Mouse (Mus musculus): ENCODE data around the gene Spocd1. TPM values are rescaled to one million over a fixed set of nuclear protein-coding genes. Genes with fewer than 3 reads are reported as not detected.
A peak's percentile ranks its signal among the peaks of the same experiment; 100 is the strongest.

Spocd1 gene
- total RNA-seq, 1 experiment from 2014 or later, result 3.4 TPM

DNA sequence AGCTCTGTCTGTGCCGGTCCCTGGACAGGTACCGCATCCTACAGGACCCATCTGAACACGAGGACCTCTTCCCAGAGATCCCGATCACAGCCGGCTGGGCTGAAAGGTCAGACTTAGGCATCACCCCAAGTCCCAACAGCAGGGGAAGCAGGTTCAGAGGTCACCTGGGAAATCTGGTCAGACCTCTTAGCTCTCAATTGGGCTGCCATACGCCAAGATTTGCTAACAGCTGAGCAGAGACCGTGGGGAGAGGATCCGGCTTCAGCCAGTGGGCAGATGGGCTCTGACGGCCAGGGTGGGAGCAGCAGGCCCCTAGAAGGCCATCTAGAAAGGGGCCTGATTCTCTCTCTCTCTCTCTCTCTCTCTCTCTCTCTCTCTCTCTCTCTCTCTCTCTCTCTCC is 45.2 kb downstream of the Spocd1 start:
- no peak for DNase-seq

DNA sequence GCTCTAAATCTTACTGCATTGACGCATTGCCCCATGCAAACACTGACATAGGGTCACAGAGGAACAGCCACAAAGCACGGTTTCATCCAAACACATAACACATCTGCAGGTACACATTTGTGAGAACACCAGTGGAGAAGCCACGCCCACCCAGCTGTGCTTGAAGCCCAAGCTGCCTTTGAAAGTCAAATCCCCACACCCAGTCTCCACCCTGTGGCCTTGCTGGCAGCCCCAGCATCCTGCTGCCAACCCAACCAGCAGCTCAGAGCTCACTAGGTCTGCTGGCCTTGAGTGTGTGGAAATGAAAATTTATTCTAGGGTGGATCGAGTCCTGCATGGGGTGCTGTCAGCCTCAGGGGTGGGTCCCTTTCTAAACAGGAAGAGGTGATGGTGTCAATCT is 48.2 kb downstream of the Spocd1 start:
- peak; percentile 56 for DNase-seq

DNA sequence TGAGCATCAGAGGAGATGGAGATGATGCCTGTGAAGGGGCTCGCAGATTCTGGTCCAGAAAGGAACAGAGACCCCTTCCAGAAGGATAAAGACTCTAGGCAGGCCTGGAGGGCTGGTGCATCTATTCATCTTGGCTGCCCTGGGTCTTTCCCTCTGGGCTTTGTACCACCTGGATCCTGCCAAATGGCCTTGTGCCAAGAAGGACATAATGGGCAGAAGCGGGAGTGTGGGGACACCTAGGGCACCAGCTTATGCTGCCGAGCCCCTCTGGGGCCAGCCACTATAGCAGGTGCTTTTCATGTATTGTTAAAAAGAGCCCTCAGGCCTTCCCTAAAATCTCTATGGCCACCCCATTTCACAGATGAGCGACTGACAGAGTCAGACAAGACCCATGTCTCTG is 49.2 kb downstream of the Spocd1 start:
- DNase-seq, result no peak

DNA sequence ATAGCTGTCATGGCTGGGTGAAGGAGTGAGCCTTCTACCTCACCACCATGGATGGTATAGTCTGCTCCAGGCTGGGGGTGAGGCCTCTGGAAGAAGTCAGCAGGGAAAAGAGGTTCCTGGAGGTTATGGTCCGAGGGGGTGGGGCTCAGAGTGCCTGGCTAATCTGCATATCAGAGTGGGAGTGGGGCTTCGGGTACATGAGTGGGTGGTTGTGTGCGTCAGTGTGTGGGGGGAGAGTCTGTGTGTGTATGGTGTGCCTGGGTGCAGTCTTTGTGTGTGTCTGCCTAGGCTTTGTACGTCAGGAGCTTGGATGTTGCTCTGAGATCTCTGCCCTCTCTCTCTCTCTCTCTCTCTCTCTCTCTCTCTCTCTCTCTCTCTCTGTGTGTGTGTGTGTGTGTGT is 49.9 kb downstream of the Spocd1 start:
- DNase-seq, result no peak

DNA sequence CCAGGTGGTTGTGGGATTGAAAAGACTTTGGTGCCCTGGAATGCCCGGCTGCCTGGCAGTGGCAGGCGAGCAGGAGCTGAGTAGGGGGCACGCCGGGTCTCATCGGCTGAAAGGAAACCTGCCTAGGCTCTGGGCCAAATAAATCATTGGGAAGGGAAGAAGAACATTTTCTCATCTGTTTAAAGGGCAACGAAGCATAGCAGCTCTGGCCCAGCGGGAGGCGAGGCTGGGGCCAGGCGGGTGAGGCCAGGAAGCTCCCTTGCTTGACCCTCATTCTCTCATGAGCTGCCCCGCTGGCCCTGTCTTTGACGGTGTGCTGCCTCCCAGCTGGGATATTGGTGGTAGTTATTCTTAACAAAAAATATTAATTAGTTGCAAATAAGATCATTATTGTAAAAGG is 52.6 kb downstream of the Spocd1 start:
- DNase-seq, result no peak

DNA sequence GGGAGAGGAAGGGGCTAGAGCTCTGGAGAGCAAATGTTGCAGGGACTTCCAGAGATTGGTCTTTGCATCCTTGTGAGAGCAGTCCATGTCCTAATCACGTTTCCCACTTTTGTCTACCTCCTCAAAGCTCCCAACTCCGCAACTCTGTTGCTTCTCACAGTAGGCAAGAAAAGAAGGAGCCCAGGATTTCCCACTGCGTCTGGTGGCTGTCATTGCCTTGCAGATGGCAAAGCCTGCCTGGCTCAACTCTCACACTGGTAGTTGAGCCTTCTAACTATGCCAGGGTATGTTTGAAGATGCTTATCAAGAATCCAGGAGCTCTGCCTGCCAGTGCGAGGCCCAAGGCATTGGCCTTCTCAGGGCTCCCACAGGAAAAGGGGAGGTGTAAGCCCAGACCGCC is 54.0 kb downstream of the Spocd1 start:
- no peak for DNase-seq

DNA sequence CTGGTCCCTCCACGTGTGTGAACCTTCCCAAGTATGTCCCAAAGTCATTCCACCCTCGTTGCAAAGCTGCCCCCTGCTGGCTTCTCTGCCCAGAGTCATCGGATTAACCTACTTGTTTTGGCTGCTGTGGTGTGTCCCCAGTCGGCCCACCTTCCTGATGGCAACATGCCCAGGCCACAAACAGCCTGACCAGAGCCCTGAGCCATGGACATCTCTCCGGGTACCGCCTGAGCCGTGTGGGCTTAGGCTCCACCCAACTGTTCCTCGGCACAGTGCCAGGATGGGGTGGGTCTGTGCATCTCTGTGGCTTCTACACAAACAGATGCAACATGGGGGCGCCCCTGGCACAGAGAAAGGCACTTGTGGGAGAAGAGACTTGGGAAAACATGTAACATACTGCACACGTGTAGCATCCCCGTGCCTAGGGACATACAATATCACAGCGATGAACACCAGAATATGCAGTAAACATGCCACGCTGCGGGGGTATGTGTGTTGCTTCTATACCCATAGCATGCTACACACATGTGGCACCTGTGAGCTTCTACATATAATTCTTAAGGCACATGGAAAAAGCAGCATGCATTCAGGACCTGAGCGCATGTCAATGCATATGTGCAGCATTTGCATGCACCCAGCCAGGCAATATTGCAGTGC is 54.8 kb downstream of the Spocd1 start:
- peak; percentile 84 for DNase-seq

DNA sequence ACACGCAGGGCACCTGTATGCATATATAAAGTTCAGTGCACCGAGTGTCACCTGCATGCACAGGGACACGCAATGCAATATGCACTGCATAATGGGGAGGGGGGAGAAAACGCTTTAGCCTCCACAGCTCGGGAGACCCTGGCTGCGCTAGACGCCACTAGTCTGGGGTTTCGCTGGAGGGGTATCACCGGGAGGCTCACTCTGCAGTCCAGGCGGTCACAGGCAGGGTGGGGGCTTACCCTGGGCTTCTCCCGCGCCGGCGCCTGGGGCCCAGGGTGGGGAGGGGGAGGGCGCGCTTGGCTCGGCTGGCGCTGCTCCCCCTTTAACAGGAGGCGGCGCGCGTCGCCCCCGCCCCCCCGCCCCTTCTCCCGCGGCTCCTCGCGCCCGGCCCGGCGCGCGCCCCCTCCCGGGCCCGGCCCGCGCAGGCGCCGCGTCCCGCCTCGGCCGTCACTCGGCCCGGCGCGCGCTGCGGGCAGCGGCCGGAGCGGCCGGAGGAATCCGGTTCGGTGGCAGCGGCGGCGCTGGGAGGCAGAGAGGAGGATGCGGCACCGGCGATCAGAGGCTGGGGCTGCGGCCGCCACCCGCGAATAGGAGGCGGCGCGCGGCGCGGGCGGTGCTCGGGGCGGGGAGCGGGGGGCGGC is 55.5 kb downstream of the Spocd1 start, which contains the start of gene Adgrb2:
Gene Adgrb2, plus strand, starts transcription at position 450 of the 641 bp plus-strand sequence.
- peak; percentile 60 for DNase-seq

DNA sequence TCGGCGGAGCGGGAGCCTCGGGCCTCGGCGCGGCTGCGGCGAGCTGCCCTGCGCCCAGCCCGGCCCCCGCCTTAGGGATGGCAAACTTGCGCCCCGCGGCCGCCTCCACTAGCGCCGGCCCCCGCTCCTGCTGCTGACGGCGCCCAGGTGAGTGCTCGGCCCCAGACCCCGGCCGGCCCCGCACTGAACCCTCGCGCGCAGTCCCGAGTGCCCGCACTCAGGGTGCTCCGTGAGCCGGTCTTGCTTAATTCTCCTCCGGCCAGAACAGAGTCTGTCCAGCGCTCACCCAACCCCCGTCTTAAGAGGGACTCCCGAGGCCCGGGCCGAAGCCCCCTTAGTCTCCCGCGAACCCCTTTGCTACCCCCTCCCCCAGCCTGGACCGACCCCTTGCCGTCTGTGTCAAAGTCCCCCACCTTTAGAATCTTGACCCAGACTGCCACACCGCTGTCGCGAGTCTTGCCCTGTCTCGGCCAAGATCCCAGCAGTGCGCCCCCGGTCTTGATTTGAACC is 56.2 kb downstream of the Spocd1 start:
- no peak for DNase-seq

DNA sequence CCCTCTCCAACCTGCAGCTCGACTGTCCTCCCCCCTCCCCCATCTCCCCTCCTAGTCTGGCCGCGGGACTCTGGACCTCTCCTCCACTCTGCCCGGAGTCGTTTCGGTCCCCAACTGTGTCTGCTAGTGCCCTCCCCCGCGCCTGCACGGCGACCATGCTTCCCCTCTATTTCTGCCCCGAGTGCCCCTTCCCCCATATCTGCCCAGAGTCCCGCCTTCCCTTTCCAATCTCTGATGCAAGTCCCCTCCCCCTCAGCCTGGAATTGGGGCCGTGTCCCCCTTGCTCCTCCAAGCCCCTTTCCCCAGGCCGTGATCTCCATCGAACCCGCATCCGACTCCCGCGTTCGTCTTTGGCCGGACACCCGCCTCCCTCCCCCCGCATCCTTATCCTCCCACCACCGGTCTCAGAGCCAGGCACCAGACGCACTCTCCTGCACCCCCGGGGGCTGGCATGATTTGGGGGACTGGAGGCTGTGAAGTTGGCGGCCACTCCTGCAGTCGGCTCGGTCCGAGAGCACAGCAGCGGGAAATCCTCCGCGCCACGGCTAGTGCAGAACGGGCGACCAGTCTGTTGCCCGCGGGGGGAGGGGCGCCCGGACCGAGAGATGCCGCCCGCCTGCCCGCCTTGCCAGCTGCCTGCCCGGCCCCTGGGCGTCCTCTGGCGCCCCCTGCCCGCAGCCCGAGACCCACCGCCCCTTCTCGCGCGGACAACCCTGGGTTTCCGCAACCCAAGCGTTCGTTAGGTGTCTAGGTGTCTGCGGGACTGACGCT is 56.8 kb downstream of the Spocd1 start:
- DNase-seq, result peak; percentile 79

DNA sequence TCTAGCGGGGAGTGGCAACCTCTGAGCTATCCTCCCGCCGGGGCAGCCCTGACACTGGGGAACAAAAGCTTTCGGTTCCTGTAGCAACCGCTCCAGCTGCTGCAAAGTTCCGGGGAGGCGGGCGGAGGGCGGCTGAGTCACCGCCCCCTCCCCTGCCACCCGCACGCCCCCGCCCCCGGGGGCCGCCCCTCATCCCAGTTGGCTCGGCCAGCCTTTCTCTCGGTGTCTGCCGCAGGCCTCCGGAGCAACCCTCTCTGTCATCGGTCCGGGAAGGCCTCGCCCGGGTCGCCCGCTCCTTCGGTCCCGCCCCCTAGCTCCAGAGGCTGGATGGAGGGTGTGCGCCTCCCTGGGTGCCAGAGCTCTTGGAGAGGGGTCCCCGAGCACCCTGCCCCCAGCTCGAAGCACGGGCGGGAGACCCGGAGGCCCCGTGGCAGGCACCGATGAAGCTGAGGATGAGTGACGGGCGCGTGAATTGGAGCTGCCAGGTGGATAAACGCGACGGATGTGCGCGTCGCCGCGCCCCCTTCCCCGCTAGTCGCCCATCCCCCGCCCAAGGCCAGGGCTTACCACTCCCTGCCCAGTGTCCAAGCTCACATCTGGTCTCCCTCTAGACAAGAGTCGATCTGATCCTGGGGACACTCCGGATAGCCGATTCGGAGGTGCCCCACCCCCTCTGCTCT is 58.9 kb downstream of the Spocd1 start:
- peak; percentile 82 for DNase-seq

DNA sequence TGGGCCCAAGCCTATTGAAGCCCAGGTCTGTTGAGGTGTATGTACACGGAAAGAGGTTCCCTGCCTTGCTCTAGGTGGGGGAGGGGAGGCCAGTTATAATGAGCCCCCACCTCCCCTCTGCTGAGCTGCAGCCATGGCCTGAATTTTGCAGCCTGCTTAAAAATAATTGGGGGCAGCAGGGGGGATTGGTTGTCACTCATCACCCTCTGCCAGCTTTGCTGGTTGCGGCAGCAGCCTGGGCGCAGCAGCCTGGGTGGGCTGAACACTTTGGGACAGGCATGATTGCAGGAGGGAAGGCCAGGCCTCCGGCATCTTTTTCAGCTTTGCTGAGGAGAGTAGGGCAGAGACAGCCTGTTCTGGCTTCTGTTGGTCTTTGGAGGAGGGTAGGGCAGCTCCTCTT is 60.9 kb downstream of the Spocd1 start:
- no peak for DNase-seq

DNA sequence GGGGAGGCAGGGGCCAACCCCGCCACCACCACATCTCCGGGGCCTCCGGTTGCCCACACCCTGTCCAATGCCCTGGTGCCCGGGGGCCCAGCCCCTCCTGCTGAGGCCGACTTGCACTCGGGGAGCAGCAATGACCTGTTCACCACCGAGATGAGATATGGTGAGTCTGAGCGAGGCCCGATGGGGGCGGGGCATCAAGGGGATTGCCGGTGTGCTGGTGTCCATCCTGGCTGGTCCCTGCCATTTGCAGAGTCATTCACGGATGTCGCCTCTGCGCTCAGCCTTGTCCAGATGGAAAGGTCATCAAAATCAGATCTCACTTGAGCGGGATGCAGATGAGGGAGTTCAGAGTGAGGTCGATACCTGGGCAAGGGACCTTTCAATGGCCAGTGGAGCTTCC is 63.7 kb downstream of the Spocd1 start:
- no peak for DNase-seq

DNA sequence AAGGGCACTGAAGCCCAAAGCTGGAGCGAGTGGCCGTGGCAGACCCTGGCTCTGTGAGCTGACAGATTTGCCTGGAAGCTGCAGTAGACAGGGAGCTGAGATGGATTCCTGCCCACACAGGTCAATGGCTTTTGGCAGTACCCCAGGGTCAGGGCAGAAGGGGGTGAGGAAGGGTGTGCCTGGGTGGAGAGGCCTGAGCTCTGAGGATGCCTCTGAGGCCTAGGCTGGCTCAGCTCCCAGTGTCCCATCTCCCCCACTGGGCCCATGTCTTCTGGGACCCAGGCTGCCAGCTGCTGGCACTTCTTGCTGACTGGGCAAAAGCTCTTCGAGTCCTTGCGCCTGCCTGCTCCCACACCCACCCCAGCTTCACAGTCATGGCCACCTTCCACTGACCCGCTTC is 64.2 kb downstream of the Spocd1 start:
- DNase-seq, result peak; percentile 45

DNA sequence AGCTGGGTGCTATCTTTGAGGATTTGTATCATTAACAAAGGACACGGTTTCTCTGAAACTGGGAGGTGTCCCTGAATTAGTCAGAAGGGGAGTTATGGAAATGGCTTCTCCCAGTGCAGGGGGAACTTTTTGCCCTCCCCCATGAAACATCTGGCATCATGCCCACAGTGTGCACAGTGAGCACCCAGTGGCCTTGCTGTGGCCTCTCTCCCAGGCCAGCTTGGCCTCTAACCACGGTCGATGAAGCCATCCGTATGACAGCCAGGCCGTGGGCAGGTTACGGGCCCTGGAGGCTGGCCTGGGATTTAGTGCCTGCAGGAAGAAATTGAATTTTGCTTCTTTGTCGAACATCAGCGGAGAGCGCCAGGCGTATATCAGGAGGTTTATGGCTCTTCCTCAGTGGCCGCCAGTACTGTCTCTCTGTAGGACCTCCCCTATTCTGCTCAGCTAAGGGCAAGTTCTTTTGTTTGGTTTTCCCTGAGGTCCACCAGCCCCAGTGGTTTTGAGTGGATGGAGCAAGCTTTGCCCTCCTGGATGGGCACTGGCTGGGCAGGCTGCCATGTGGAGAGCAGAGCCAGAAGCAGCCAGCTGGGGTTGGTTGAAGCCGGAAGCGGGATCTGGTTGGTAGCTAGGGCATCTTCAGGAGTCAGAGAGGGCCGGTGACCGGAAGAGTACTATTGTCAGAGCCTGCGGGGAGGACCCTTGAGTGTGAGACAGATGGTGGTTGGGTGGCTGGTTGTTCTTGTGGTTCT is 65.1 kb downstream of the Spocd1 start:
- DNase-seq, result peak; percentile 75

DNA sequence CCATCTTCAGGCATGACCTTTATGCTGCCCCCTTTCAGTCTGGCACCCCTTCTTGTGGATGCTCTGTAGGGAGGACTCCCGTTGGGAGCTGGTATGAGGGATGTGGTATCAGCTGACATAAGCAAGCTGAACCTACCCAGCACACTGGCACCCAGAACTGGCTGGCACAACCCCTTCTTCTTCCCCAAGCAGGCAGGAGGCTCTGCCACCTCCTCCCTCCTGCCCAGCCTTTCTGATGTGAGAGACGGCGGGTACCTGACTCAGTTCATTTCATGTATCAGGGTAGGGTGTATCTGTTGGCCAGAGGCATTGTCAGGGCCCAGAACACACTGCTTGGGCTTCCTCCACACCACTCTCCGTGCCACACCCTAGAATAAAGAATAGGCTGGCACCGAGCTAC is 65.7 kb downstream of the Spocd1 start:
- DNase-seq, result no peak

DNA sequence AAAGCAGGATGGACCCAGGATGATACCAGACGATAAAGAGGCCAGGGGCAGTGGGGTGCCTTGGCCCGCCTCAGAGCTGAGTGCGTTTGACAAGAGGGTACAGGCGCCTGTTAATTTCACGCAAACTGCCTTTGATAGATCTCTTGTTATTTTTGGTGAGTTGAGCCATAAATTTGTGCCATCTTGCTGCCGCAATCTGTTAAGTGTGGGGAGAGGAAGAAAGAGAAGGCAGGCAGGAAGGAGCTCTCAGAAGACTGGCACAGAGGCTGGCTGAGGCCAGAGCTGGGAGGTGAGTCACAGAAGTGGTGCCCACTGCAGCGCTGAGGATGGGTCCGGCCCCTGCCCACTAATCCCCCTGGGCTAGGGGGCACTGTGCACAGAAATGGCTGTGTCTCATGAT is 66.2 kb downstream of the Spocd1 start:
- DNase-seq, result no peak

DNA sequence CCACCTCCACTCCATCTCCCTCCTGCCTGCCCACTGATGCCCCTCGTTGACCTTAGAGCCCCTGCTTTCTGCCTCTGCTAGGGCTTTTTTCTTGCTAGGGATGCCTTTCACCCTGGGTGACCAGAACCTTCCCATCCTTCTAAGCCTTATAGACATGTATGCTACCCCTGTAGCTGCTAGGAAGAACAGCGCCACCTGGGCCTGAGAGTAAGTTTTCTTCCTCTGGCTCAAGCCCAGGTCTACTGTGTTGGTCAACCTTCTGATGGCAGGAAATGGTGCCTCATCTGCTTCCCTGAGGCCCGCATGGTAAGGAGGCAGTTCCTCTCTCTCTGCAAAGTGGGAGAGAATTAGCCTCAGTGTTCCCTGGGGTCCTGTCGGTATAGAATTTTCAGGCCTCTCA is 67.0 kb downstream of the Spocd1 start:
- DNase-seq, result no peak

DNA sequence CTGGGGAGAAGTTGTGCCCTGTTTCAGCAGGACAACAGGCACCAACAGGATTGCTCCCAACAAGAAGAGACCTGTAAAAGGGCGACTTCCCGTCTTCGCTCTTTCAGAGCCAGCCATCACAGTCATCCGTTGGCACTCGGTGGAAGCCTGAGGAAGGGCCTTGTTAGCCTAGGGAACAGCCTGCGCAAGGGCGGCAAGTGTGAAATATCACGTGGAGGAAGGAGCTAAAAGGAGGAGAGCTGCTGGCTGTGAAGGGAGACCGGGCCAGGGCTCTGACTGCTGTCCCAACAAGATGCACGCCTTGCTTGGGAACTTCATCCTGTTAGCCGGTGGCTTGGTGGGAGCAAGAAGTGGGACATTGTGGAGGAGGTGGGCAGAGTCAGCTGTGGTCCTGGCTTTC is 69.1 kb downstream of the Spocd1 start:
- DNase-seq, result no peak

DNA sequence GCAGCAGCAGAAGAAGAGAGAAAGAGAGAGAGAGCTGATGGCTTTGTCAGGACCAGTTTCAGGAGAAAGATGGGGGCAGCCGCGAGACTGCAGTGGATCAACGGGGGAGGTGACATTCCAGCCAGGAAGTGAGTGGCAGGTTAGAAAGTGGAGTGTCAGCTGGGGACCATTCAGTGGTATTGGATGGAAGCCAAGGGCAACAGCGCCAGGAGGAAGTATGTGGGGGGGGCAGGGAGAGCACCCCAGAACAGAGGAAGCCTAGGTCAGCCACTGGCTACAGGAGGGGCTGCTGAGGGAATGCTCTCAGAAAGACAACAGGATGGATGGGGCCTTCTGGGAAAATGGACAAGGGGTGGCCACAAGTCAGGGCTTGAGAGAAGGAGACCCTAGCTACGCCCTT is 72.7 kb downstream of the Spocd1 start:
- DNase-seq, result no peak

DNA sequence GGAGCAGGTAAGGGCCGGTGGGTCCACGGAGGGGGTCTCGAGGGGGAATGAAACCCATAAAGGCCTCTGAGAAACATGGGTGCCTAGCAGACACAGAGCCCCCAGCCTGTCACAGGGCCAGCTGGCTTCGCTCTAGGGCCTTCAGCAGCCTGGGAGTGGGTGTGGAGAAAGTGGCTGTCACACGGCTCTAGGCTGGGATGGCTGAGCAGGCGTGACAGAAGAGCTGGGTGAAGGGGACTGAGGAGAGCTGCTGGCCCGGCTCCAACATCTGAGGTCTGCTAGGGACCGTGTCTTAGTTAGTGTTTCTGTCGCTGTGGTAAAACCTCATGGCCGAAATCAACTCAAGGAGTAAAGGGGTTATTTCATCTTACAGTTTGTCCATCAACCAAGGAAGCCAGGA is 73.1 kb downstream of the Spocd1 start:
- DNase-seq, result no peak

DNA sequence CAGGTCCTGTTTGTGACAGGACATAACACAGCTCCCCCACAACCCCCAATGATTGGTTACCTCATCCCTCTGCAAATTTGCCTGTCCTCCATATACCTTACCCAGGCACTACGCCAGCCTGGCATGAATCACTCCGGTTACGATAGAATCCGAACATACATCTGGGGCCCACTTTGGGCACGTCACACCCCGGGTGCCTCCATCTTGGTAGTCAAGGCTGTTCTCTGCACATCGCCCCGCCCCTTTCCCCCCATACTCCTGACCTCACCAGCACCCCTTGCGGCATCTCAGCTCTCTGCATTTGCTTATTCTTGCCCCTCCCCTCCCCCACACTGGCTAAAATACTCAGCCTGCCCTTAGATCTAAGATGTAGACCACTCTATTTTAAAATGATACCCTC is 76.5 kb downstream of the Spocd1 start:
- DNase-seq, result no peak
